Mouse (Mus musculus) spleen, embryonic (tissue): Measurements from ENCODE around the gene Rnase2a.
"Not testable (repeated sequence)": the region's sequence is repeated elsewhere in the genome, so short reads cannot be mapped to it uniquely, and the experiment has no call there.

ENCODE experiments used
- CTCF ChIA-PET: fragments of 350-600 bp; sonication (Branson Sonifier 250); formaldehyde crosslinking; loops from one replicate; lab custom pipeline; 2022; lab: Charles Lee

Gene Rnase2a

GRCm38 (mm10) chr14:51256041-51256440 is at the start of gene Rnase2a:
Gene Rnase2a (minus strand): TSS chr14:51256112.
- CTCF ChIA-PET = no interaction called here

DNA sequence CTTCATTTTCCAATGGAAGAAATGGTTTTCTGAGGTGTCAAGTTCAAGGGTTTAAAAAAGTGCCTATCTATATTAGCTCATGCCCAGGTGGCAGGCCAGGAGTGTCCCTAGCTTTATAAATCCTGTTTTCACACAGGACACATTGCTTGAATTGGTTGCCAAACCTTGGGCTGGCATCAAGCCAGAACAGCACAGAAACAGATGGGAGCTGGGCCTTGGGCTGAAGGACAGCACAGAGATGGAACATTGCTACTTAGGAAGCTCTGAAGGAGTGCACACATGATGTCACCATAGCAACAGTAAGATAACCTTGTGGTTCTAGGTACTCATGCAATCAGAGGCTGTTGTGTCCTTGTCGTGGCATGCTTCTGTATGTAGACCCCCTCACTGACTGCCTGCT is 35.6 kb upstream of the Rnase2a start:
- CTCF ChIA-PET = no interaction called here

GRCm38 (mm10) chr14:51278515-51278914 is 22.6 kb upstream of the Rnase2a start:
- CTCF ChIA-PET = not testable (repeated sequence)

DNA sequence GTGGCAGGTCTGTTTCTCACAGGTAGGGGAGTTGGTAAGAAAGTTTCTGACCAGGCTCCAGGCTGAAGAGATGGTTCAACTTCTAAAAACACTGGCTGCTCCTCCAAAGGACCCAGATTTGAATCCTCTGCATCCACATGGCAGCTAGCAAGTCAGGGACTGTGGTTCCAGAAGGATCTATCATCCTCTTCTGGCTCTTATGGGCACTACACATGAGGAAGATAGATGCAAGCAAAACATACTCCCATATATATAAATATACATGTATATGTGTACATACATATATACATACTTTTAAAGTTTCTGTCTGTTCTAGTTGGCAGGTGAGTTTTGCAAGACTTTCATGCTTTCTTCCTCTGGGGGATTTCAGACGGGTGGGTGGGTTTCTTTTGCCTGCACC is 12.8 kb upstream of the Rnase2a start:
- CTCF ChIA-PET = no interaction called here

- CTCF ChIA-PET = no interaction called here
Measured at GRCm38 (mm10) chr14:51266113-51266512, 10.2 kb upstream of the Rnase2a start.

DNA sequence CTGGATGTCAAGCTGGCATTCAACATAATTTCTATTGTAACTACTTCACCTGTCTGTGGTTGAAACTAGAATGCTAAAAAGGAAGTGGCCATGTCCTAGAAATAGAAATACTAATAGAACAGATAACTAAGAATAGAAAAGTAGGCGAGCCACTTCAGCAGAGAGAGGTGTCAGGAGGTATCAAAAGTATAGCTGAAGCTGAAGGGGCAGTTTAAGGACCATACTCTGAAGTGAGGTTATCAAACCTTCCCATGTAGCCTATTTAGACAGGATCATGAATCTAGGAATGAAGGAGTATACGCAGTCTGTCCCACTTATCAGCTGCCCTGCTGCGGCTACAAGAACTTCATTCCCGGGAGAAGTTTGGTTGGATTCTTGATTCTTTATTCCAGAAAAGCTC is 9.8 kb upstream of the Rnase2a start:
- CTCF ChIA-PET = no interaction called here

DNA sequence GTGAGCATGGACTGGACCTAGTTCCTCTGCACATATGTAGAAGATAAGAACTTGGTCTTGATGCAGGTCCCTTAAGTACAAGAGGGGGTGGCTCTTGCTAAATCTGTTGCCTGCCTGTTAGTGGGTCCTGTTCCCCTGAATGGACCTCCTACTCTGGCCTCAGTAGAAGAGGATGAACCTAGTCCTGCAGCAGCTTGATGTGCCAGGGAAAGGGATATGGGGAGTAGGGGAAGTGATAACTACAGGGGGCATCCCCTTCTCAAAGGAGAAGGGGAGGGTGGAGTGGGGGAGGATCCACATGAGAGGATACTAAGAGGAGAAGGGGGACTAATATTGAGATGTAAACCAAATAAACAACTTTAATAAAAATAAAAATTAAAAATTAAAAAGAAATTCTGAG is 6.5 kb upstream of the Rnase2a start:
- CTCF ChIA-PET = interaction anchor here (0.5 kb wide), 1 partner anchor 25 kb away, joined by 3 read pairs; no protein-coding TSS in a partner anchor

GRCm38 (mm10) chr14:51259741-51260140 is 3.8 kb upstream of the Rnase2a start:
- CTCF ChIA-PET = no interaction called here

DNA sequence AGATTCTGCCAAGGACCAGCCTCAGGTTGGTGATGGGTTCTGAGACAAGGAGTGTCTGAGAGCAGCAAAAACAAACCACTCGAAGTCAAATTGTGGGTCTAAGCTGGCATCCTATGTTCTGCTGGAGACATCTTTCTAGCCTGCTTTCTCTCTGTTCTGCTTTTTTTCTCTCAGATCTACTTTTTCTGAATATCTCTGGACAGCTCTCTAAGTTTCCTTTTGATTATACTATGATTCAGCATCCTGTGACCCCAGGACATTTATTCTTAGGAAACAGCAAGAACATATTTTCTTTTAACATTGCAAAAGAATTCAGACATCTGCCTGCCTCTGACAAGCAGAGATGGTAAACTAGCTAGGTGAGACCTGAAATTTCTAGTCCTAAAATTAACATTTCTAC is 2.3 kb downstream of the Rnase2a start:
- CTCF ChIA-PET = no interaction called here

DNA sequence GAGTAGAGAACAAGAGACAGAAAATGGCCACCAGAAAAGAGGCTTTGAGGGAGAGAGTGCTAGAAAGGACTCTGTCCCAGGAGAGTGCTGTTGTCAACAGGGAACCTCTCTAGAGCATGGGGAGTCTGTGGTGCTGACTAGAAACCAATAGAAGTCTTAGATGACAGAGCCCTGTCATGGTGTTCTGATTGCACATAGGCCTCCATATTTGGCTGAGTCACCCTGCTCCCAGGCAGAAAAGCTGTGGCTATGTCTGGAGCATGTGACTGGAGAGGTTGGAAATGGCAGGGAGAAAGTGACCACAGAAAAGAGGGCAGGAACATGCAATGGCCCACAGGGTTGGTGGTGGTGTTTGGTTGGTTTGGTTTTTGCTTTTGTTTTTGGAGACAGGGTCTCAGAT is 3.7 kb downstream of the Rnase2a start:
- CTCF ChIA-PET = interaction anchor here (0.6 kb wide), 1 partner anchor 317 kb away, joined by 5 read pairs; no protein-coding TSS in a partner anchor

DNA sequence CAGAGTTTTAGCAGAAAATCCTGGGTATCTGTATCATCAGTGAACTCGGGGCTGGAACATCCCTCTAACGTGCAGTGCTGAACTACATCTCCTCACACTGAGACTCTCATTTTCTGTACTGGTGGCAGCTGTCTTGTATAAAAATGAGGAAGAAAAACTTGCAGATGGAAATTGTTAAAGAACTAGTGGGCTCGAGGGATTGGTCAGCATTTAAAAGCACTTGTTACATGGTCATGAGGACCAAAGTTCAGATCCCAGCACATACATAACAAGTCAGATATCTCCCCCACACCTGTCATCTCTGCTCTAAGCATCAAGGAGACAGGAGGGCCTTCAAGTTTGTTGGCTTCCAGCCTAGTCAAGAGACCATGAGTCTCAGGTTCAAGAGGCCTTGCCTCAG is 5.6 kb downstream of the Rnase2a start:
- CTCF ChIA-PET = interaction anchor here (0.6 kb wide), 1 partner anchor 25 kb away, joined by 3 read pairs; no protein-coding TSS in a partner anchor

DNA sequence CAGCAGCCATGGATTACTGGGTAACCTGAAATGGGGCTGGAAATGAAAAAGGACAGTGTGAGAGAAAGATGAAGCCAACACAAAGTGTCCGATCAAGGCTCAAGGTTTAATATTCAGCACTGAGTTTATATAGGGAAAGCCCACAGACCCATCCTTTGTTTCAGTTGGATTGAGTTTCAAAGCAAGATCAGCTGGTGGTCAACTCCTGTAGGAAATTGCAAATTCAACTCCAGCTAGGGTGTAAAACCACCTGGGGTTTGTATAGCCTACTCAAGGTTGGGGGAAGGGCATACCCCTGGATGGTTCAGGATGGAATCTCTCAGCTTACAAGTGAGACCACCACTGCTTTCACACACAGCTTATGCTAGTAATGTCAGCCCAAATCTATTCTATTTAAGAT is 8.2 kb downstream of the Rnase2a start:
- CTCF ChIA-PET = interaction anchor here (0.6 kb wide), 1 partner anchor 445 kb away, joined by 5 read pairs; no protein-coding TSS in a partner anchor

- CTCF ChIA-PET = interaction anchor here (0.5 to 1.2 kb wide), 2 partner anchors 110 to 424 kb away, joined by 3 to 4 read pairs; no protein-coding TSS in a partner anchor
Measured at GRCm38 (mm10) chr14:51240899-51241298, 15.0 kb downstream of the Rnase2a start.

- CTCF ChIA-PET = interaction anchor here (0.7 kb wide), 2 partner anchors 25 to 156 kb away, joined by 3 to 6 read pairs; no protein-coding TSS in a partner anchor
Measured at GRCm38 (mm10) chr14:51237488-51237887, 18.4 kb downstream of the Rnase2a start.

DNA sequence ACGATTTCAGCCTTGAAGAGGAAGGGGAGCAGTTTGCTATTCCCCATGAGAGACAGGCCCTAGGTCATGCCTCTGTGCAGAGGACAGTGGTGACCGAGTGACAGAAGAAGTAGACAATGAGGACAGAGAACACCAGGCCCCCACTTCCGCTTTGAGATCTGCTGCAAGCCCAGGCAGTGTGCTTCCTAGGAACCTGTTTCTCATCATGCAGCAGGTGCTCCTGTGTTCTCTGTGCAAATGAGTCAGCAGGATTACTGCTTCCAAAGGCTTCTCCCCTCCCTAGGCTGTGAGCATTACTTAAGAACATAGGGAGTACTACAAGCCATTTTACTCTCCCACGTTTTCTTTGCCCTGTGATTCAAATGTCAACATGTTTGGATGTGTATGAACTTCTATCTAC is 26.3 kb downstream of the Rnase2a start:
- CTCF ChIA-PET = not testable (repeated sequence)

DNA sequence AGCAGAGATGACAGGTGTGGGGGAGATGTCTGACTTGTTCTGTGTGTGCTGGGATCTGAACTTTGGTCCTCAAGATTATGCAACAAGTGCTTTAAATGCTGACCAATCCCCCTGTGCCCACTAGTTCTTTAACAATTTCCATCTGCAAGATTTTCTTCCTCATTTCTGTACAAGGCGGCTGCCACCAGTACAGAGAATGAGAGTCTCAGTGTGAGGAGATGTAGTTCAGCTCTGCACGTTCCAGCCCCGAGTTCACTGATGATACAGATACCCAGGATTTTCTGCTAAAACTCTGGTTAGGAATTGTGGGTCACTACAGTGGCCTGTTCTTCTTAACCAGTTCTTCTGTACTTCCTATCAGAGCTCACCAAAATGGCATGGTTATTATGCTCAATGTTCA is 35.8 kb downstream of the Rnase2a start:
- CTCF ChIA-PET = not testable (repeated sequence)
